Mouse (Mus musculus) liver, embryonic 15.5 days (tissue): ENCODE data around the gene Gm11111. TPM values are rescaled to one million over a fixed set of nuclear protein-coding genes. Genes with fewer than 3 reads are reported as not detected.

Experiments used
- ATAC-seq: fragments of 200-750 bp; cut with Nextera tagmentation; 2 replicates; pipeline ENCODE4 v1.8.0; 2017; ENCODE audit warnings: moderate number of reproducible peaks, mild to moderate bottlenecking, moderate library complexity; ENCODE audit not compliant: insufficient read depth
- H3K27ac ChIP-seq: fragments of 300-500 bp; sonication (generic); replicated peaks from 2 replicates; pipeline ENCODE4 v1.5.1; 2015; ENCODE audit warnings: mild to moderate bottlenecking, inconsistent platforms
- H3K27me3 ChIP-seq: fragments of 300-500 bp; sonication (generic); 2 replicates; pipeline ENCODE4 v1.6.1; 2015; ENCODE audit warnings: mild to moderate bottlenecking, inconsistent platforms
- H3K36me3 ChIP-seq: fragments of 300-500 bp; sonication (generic); replicated peaks from 2 replicates; pipeline ENCODE4 v1.6.1; 2015; ENCODE audit warnings: moderate library complexity, mild to moderate bottlenecking, inconsistent platforms
- H3K4me1 ChIP-seq: fragments of 300-500 bp; sonication (generic); replicated peaks from 2 replicates; pipeline ENCODE4 v1.6.1; 2015; ENCODE audit warnings: inconsistent platforms
- H3K4me2 ChIP-seq: fragments of 300-500 bp; sonication (generic); 2 replicates; pipeline ENCODE4 v1.6.1; 2015; ENCODE audit warnings: moderate library complexity, mild to moderate bottlenecking, inconsistent platforms
- H3K4me3 ChIP-seq: fragments of 300-500 bp; sonication (generic); replicated peaks from 2 replicates; pipeline ENCODE4 v1.5.1; 2015; ENCODE audit warnings: mild to moderate bottlenecking, inconsistent platforms
- H3K9ac ChIP-seq: fragments of 300-500 bp; sonication (generic); 2 replicates; pipeline ENCODE4 v1.6.1; 2015; ENCODE audit warnings: moderate library complexity, mild to moderate bottlenecking, inconsistent platforms
- H3K9me3 ChIP-seq: fragments of 300-500 bp; sonication (generic); replicated peaks from 2 replicates; pipeline ENCODE4 v1.6.1; 2016; ENCODE audit warnings: inconsistent platforms
- WGBS: fragments of 180-500 bp; shearing (Covaris S2); methylation state at CpG from one replicate; pipeline ENCODE4 v1.1.7; 2015; ENCODE audit warnings: mixed read lengths; ENCODE audit not compliant: insufficient replicate concordance; 5-methylcytosine and 5-hydroxymethylcytosine counted together
- polyA plus RNA-seq: library from polyadenylated mRNA; unstranded; fragments of >200 nt; fragmentation: Nextera tagmentation; extraction: Ambion mirVana; gene quantifications from 2 replicates; pipeline ENCODE4 v1.2.1, GENCODE M21; 2015

Gm11111 gene
- not detected in 2 replicates for polyA plus RNA-seq

GRCm38 (mm10) chr5:98552395-98552794 is at the start of gene Gm11111:
Gene Gm11111 (plus strand): TSS chr5:98552695.
- Histone ChIP-seq H3K27me3 (no peaks in the 10 kb centered on the region), H3K9ac (no peak within 1 kb of the TSS), H3K4me2 (no peak within 1 kb of the TSS), H3K4me1 (no peaks in the 10 kb centered on the region), H3K27ac (no peak within 1 kb of the TSS), H3K9me3 (no peaks in the 10 kb centered on the region), H3K36me3 (no peaks in the 10 kb centered on the region), H3K4me3 (no peak within 1 kb of the TSS)
- ATAC-seq: no peak

GRCm38 (mm10) chr5:98516214-98516613 is 36.3 kb upstream of the Gm11111 start:
- H3K4me1 ChIP-seq: no peaks in the 10 kb centered on the region
- H3K27ac ChIP-seq: no peak overlapping the region
- 65% methylated on average over 7 of the region's 7 CpGs for WGBS
- no peak for ATAC-seq
- no peak overlapping the region for H3K4me2 ChIP-seq
- H3K9ac ChIP-seq: no peak overlapping the region
- no peaks in the 10 kb centered on the region for H3K27me3 ChIP-seq
- no peaks in the 10 kb centered on the region for H3K9me3 ChIP-seq
- no peaks in the 10 kb centered on the region for H3K36me3 ChIP-seq
- H3K4me3 ChIP-seq: no peak overlapping the region

GRCm38 (mm10) chr5:98520118-98520517 is 32.4 kb upstream of the Gm11111 start:
- Histone ChIP-seq H3K9ac (no peak overlapping the region), H3K36me3 (no peaks in the 10 kb centered on the region), H3K9me3 (no peaks in the 10 kb centered on the region), H3K27me3 (no peaks in the 10 kb centered on the region), H3K4me3 (no peak overlapping the region), H3K4me2 (no peak overlapping the region), H3K27ac (no peak overlapping the region), H3K4me1 (no peaks in the 10 kb centered on the region)
- 55% methylated on average over 2 of the region's 2 CpGs for WGBS
- no peak for ATAC-seq

- H3K4me3 ChIP-seq: no peak overlapping the region
- no peak overlapping the region for H3K4me2 ChIP-seq
- no peak overlapping the region for H3K9ac ChIP-seq
- no peaks in the 10 kb centered on the region for H3K9me3 ChIP-seq
- H3K4me1 ChIP-seq: no peaks in the 10 kb centered on the region
- 70% methylated on average over 7 of the region's 7 CpGs for WGBS
- no peak for ATAC-seq
- no peaks in the 10 kb centered on the region for H3K36me3 ChIP-seq
- H3K27me3 ChIP-seq: no peaks in the 10 kb centered on the region
- H3K27ac ChIP-seq: no peak overlapping the region
Measured at GRCm38 (mm10) chr5:98522270-98522977, 30.1 kb upstream of the Gm11111 start.

DNA sequence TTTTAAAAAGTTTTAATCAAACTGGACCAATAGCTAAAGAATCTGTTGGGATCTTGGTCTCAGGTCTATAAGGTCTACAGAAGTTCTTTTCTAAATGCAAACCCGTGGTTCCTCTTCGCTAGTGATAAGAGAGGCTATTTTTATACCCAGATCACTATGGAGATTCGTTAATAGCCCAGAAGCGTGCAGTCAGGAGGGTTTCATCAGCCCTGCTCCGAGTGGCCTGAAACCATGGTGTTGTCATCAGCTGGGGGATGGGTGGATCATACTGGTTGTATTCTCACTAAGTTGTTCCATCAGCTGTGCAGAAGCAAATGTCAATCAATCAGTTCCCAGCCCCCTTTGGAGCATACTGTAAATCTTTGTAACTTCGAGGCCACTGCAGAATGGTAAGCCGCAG is 29.4 kb upstream of the Gm11111 start:
- no peak overlapping the region for H3K9ac ChIP-seq
- no peak overlapping the region for H3K4me2 ChIP-seq
- H3K27me3 ChIP-seq: no peaks in the 10 kb centered on the region
- WGBS: 70% methylated on average over 7 of the region's 7 CpGs
- H3K36me3 ChIP-seq: no peaks in the 10 kb centered on the region
- no peaks in the 10 kb centered on the region for H3K9me3 ChIP-seq
- ATAC-seq: no peak
- no peak overlapping the region for H3K27ac ChIP-seq
- no peak overlapping the region for H3K4me3 ChIP-seq
- no peaks in the 10 kb centered on the region for H3K4me1 ChIP-seq

DNA sequence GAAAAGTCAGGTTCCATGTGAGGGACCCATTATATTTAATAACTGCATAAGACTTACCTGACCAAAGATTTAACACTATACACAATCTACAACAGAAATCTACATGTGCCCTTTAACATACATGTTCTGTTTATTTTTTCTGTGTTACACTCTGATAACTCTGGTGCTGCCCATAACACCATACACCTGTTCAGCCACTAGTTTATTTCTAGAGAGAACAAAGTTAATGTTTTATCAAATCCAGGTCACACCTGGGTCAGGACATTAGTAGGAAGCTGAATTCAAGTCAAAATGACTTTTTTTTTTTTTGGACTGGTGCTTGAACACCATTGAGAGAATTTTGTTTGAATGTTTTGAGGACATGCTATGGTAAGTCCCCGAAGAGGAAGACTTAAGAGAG is 28.7 kb upstream of the Gm11111 start:
- Histone ChIP-seq H3K4me1 (no peaks in the 10 kb centered on the region), H3K27ac (no peak overlapping the region), H3K9me3 (no peaks in the 10 kb centered on the region), H3K4me3 (no peak overlapping the region), H3K4me2 (no peak overlapping the region), H3K27me3 (no peaks in the 10 kb centered on the region), H3K36me3 (no peaks in the 10 kb centered on the region), H3K9ac (no peak overlapping the region)
- ATAC-seq: no peak
- WGBS: 53% methylated on average over 1 of the region's 1 CpGs

DNA sequence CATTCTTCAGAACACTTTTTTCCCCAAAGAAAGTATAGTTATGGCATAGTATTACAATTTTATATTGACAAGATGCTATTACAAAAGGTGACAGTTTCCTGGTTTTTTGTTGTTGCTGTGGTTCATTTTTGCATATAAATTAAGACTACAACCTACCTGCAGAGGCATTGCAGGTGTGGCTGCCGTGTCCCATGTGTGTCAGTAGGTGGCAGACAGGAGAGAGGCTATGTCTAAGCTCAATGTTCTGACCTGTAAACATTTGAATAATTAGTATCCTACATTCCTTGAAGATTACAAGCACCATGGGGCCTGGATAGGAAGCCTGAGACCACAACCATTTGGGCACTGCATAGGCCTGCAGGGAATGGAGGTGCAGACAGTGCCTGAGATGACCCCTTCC is 11.2 kb upstream of the Gm11111 start:
- no peak for ATAC-seq
- Histone ChIP-seq H3K4me3 (no peak overlapping the region), H3K36me3 (no peaks in the 10 kb centered on the region), H3K4me1 (no peaks in the 10 kb centered on the region), H3K9me3 (no peaks in the 10 kb centered on the region), H3K9ac (no peak overlapping the region), H3K27ac (no peak overlapping the region), H3K4me2 (no peak overlapping the region), H3K27me3 (no peaks in the 10 kb centered on the region)
- 56% methylated on average over 1 of the region's 1 CpGs for WGBS

DNA sequence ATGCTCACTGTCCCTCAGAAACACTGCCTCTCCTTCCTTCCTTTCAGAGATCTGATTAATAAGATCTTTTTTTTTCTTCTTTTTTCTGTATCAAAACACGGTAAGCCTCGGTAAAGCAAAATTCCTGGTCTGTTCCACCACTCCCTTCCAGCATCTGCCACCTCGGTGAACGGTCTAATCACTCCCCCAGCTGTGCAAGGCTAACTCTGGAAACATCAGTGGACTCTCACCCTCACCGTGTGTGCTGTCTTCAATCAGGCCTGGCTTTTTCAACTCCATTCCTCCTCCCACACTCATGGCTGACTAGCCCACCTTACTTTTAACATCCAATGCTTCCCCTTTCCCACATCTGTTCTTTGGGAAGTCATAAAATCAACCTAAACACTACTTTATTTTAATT is 2.2 kb upstream of the Gm11111 start:
- H3K9ac ChIP-seq: no peak overlapping the region
- H3K4me2 ChIP-seq: no peak overlapping the region
- H3K27ac ChIP-seq: no peak overlapping the region
- no peaks in the 10 kb centered on the region for H3K4me1 ChIP-seq
- no peak overlapping the region for H3K4me3 ChIP-seq
- 50% methylated on average over 5 of the region's 5 CpGs for WGBS
- no peaks in the 10 kb centered on the region for H3K27me3 ChIP-seq
- H3K36me3 ChIP-seq: no peaks in the 10 kb centered on the region
- no peak for ATAC-seq
- no peaks in the 10 kb centered on the region for H3K9me3 ChIP-seq

GRCm38 (mm10) chr5:98550873-98551272 is 1.6 kb upstream of the Gm11111 start:
- 60% methylated on average over 1 of the region's 1 CpGs for WGBS
- no peak for ATAC-seq
- H3K9me3 ChIP-seq: no peaks in the 10 kb centered on the region
- H3K36me3 ChIP-seq: no peaks in the 10 kb centered on the region
- no peak overlapping the region for H3K27ac ChIP-seq
- no peaks in the 10 kb centered on the region for H3K4me1 ChIP-seq
- H3K4me2 ChIP-seq: no peak overlapping the region
- no peaks in the 10 kb centered on the region for H3K27me3 ChIP-seq
- H3K9ac ChIP-seq: no peak overlapping the region
- no peak overlapping the region for H3K4me3 ChIP-seq

- no peaks in the 10 kb centered on the region for H3K4me1 ChIP-seq
- H3K9ac ChIP-seq: no peak overlapping the region
- no peaks in the 10 kb centered on the region for H3K36me3 ChIP-seq
- no peak overlapping the region for H3K4me3 ChIP-seq
- no peak for ATAC-seq
- H3K4me2 ChIP-seq: no peak overlapping the region
- H3K27me3 ChIP-seq: no peaks in the 10 kb centered on the region
- no peaks in the 10 kb centered on the region for H3K9me3 ChIP-seq
- H3K27ac ChIP-seq: no peak overlapping the region
- 54% methylated on average over 7 of the region's 7 CpGs for WGBS
Measured at GRCm38 (mm10) chr5:98552811-98553601, 511 bp downstream of the Gm11111 start.

GRCm38 (mm10) chr5:98561301-98561700 is 8.8 kb downstream of the Gm11111 start:
- Histone ChIP-seq H3K27ac (no peak overlapping the region), H3K9me3 (no peaks in the 10 kb centered on the region), H3K4me3 (no peak overlapping the region), H3K9ac (no peak overlapping the region), H3K36me3 (no peaks in the 10 kb centered on the region), H3K4me2 (no peak overlapping the region), H3K27me3 (no peaks in the 10 kb centered on the region), H3K4me1 (no peaks in the 10 kb centered on the region)
- 75% methylated on average over 4 of the region's 4 CpGs for WGBS
- no peak for ATAC-seq
